Mouse (Mus musculus) embryonic facial prominence, embryonic 14.5 days (tissue): ENCODE data around the gene Ttc16. TPM values are rescaled to one million over a fixed set of nuclear protein-coding genes. Genes with fewer than 3 reads are reported as not detected.
A peak's percentile ranks its signal among the peaks of the same experiment; 100 is the strongest.

Experiments
- ATAC-seq: fragments of 200-750 bp; cut with Nextera tagmentation; 2 replicates; pipeline ENCODE4 v1.8.0; 2017; ENCODE audit warnings: low read depth, moderate number of reproducible peaks, moderate TSS enrichment
- DNase-seq: peaks from one replicate; pipeline ENCODE4 v3.0.0-alpha.2; 2015; ENCODE audit warnings: low spot score
- H3K27ac ChIP-seq: fragments of 300-500 bp; sonication (generic); replicated peaks from 2 replicates; pipeline ENCODE4 v1.5.1; 2014; ENCODE audit warnings: low read depth, mild to moderate bottlenecking, low read length, moderate library complexity
- H3K27me3 ChIP-seq: fragments of 300-500 bp; sonication (generic); replicated peaks from 2 replicates; pipeline ENCODE4 v1.6.1; 2014; ENCODE audit warnings: low read length; ENCODE audit not compliant: control insufficient read depth, insufficient read depth
- H3K36me3 ChIP-seq: fragments of 300-500 bp; sonication (generic); 2 replicates; pipeline ENCODE4 v1.6.1; 2014; ENCODE audit warnings: low read length, mixed read lengths; ENCODE audit not compliant: control insufficient read depth, insufficient read depth
- H3K4me1 ChIP-seq: fragments of 300-500 bp; sonication (generic); 2 replicates; pipeline ENCODE4 v1.6.1; 2014; ENCODE audit warnings: antibody characterized with exemption, low read length; ENCODE audit not compliant: control insufficient read depth, insufficient read depth
- H3K4me2 ChIP-seq: fragments of 300-500 bp; sonication (generic); 2 replicates; pipeline ENCODE4 v1.6.1; 2014; ENCODE audit warnings: low read depth, mild to moderate bottlenecking, low read length, moderate library complexity, mixed read lengths
- H3K4me3 ChIP-seq: fragments of 300-500 bp; sonication (generic); 2 replicates; pipeline ENCODE4 v1.5.1; 2014; ENCODE audit warnings: low read depth, mild to moderate bottlenecking, low read length
- H3K9ac ChIP-seq: fragments of 300-500 bp; sonication (generic); 2 replicates; pipeline ENCODE4 v1.6.1; 2014; ENCODE audit warnings: low read depth, mild to moderate bottlenecking, low read length, moderate library complexity, mixed read lengths
- H3K9me3 ChIP-seq: fragments of 300-500 bp; sonication (generic); 2 replicates; pipeline ENCODE4 v1.6.1; 2016; ENCODE audit warnings: low read length; ENCODE audit not compliant: control insufficient read depth
- WGBS: fragments of 180-500 bp; shearing (Covaris S2); extraction: QIAGEN DNeasy Blood & Tissue Kit; methylation state at CpG from one replicate; pipeline ENCODE4 v1.1.7; 2014; 5-methylcytosine and 5-hydroxymethylcytosine counted together
- polyA plus RNA-seq: library from polyadenylated mRNA; unstranded; fragments of >200 nt; fragmentation: Nextera tagmentation; extraction: Ambion mirVana; gene quantifications from 2 replicates; pipeline ENCODE4 v1.2.1, GENCODE M21; 2014

Gene Ttc16
- polyA plus RNA-seq: 0.22 and 0.85 TPM in 2 replicates

DNA sequence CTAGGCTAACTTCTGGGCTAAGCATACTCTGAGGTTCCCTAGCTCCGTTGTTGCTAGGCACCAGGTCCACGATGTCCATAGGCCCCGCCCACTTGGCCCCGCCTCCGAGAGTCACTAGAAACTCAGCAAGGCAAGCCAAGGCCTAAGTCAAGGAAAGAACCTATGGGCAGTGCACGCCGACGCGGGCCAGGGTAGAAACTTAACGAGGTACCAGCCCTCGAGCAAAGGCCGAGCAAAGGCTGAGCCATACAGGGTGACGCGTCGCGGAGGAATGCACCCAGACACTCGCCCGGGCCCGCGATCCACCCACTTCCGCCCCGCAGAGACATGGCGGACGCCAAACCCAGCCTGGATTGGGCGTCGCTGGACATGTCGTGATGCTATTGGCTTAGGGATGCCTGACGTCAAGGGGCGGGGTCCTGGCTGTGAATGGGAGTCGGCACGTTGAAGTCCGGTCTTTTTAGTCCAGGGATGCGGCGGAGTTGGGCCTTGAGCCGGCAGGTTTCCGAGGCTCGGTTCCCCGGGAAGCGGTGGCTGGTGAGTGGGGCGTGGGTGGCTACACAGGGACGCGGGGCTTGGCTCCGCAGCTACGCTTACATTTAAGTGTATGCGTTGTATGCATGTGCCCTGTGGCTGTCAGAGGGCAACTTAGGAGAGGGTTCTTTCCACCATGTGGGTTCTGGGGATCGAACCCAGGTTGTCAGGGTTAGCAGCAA lies at the start of gene Ttc16, which contains the start of gene Ptrh1:
Ttc16 (minus strand) TSS at position 275 of the 716 bp plus-strand sequence.
Ptrh1 (plus strand) TSS at position 428 of the 716 bp plus-strand sequence.
- DNase-seq (peak; percentile 98), ATAC-seq (peak; percentile 98)
- H3K4me2 ChIP-seq: peak within 1 kb of the TSS; percentile 77
- peak within 1 kb of the TSS; percentile 58 for H3K9ac ChIP-seq
- no peaks in the 10 kb centered on the region; the same call in 1 of the 2 replicates for H3K36me3 ChIP-seq
- no peaks in the 10 kb centered on the region for H3K27me3 ChIP-seq
- H3K9me3 ChIP-seq: no peaks in the 10 kb centered on the region
- H3K4me1 ChIP-seq: peaks cover 8% of the 10 kb centered on the region
- H3K4me3 ChIP-seq: peak within 1 kb of the TSS; percentile 50
- 0% methylated on average over 40 of the region's 46 CpGs for whole genome bisulfite sequencing
- no peak within 1 kb of the TSS; the same call in 1 of the 2 replicates for H3K27ac ChIP-seq

DNA sequence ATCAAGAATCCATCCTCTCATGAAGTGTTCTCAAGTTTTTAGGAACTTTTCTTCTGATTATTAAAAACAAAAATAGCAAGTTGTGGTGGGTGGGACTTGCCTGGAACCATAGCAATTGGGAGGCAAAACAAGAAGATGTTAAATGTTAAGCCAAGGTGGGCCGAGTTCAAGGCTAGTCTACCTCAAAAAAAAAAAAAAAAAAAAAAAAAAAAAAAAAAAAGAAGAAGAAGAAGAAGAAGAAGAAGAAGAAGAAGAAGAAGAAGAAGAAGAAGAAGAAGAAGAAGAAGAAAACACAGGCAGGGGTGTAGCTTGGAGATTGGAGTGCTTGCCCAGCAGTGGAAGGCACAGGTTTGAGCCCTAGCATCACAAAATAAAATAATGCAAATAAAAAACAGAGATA lies 49.3 kb upstream of the Ttc16 start:
- no peak overlapping the region for H3K4me2 ChIP-seq
- no peak overlapping the region; the same call in 1 of the 2 replicates for H3K27ac ChIP-seq
- no peaks in the 10 kb centered on the region for H3K27me3 ChIP-seq
- no peaks in the 10 kb centered on the region for H3K36me3 ChIP-seq
- H3K9me3 ChIP-seq: no peaks in the 10 kb centered on the region
- no peaks in the 10 kb centered on the region; the same call in 1 of the 2 replicates for H3K4me1 ChIP-seq
- H3K9ac ChIP-seq: peak overlapping the region; percentile 30; the same call in 1 of the 2 replicates
- ATAC-seq: no peak
- H3K4me3 ChIP-seq: no peak overlapping the region
- no peak for DNase-seq
- WGBS: 81% methylated on average over 1 of the region's 1 CpGs

DNA sequence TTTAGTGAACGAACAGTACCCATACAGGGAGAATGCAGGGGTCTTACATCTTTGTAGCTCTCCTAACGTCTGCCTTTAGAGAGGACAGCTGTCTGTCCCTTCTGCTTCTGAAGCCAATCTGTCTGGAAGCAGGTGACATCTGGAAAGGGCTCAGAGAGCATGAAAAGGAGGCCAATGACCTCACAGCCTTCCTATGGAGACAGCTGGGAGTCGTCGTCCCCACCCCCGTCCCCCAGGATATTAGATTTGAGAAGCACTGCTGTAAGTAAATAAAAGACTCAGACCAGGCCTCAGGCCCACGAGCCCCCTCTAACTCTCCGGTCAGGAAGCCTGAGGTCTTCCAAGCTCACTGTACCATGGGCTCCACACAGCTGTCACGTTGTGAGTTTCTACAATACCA lies 48.7 kb upstream of the Ttc16 start:
- no peak overlapping the region; the same call in 1 of the 2 replicates for H3K27ac ChIP-seq
- no peaks in the 10 kb centered on the region for H3K27me3 ChIP-seq
- DNase-seq (peak; percentile 71), ATAC-seq (peak; percentile 62; the same call in 1 of the 2 replicates)
- H3K4me1 ChIP-seq: no peaks in the 10 kb centered on the region; the same call in 1 of the 2 replicates
- H3K4me2 ChIP-seq: no peak overlapping the region
- H3K36me3 ChIP-seq: no peaks in the 10 kb centered on the region
- no peak overlapping the region for H3K4me3 ChIP-seq
- H3K9me3 ChIP-seq: no peaks in the 10 kb centered on the region
- 47% methylated on average over 8 of the region's 8 CpGs for WGBS
- H3K9ac ChIP-seq: peak overlapping the region; percentile 30; the same call in 1 of the 2 replicates

DNA sequence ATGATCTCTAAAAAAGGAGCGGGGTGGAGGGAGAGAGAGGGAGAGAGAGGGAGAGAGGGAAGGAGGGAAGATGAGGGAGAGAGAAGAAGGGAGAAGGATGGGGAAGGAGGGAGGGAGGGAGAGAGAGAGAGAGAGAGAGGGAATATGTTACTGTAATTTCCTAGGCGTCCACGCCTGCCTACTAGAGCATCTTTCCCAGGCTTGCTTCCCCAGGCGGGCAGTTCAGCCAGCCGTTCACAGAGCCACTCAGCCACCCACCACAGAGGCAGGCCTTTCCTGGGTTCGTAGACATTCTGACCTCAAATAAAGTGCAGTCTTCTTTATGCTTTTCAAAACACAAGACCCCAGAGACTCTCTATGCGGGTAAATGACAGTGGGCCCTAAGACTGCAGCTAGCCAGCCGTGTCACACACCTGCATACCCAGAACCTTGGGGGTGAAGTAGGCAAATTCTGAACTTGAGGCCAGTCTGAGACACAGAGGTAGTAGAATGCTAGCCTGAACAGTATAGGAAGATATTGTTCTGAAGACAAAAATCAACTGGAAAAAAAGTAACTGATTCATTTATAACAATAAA lies 48.2 kb upstream of the Ttc16 start:
- WGBS: 62% methylated on average over 8 of the region's 8 CpGs
- no peak overlapping the region for H3K9ac ChIP-seq
- no peak for ATAC-seq

DNA sequence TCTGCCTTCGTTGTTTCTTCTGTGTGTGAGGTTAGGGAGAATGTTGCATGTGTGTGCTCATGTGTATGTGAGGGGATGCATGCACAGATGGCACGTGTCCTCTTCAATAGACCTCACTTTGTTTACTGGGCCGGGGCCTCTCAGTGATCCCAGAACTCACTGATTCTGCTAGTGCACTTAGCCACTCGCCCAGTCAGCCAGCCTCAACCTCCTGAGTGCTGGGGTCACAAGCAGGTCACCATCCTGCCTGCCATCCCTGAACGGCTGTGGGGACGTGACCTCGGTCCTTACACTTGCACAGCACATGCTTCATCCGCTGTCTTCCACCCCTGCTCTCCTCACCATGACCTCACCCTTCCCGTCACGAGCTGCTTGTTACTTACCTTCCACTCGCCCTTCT lies 47.7 kb upstream of the Ttc16 start:
- Histone ChIP-seq H3K9me3 (no peaks in the 10 kb centered on the region), H3K4me2 (no peak overlapping the region), H3K9ac (no peak overlapping the region), H3K4me3 (no peak overlapping the region), H3K27me3 (no peaks in the 10 kb centered on the region), H3K36me3 (peaks cover 3% of the 10 kb centered on the region; the same call in 1 of the 2 replicates), H3K27ac (no peak overlapping the region), H3K4me1 (no peaks in the 10 kb centered on the region; the same call in 1 of the 2 replicates)
- peak; percentile 12 for DNase-seq
- WGBS: 53% methylated on average over 10 of the region's 11 CpGs
- peak; percentile 23; the same call in 1 of the 2 replicates for ATAC-seq

More for the DNA sequence above, 48.2 kb upstream of the Ttc16 start:
- Histone ChIP-seq H3K27me3 (no peaks in the 10 kb centered on the region), H3K36me3 (no peaks in the 10 kb centered on the region), H3K4me1 (no peaks in the 10 kb centered on the region; the same call in 1 of the 2 replicates), H3K4me3 (no peak overlapping the region), H3K4me2 (no peak overlapping the region), H3K27ac (no peak overlapping the region; the same call in 1 of the 2 replicates), H3K9me3 (no peaks in the 10 kb centered on the region)
- DNase-seq: no peak

DNA sequence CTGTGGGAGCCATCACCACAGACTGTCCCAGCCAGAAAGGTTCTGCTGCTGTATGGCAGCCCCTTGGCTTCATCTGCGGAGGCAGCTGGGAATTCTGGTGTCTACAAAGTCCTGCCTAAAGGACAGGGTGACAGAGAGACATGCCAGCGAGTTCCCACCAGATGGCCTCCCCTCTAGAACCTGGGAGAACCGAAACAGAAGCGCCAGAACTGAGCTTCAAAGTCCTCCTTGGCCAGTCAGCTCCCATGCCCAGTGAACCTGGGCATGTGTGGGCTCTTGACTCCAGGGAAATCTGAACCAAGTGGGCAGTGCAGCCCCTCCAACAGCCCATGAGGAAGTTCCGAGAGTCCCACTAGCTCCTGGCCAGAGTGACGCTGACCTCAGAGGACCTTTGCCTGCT lies 47.2 kb upstream of the Ttc16 start:
- Histone ChIP-seq H3K27ac (no peak overlapping the region), H3K36me3 (peaks cover 9% of the 10 kb centered on the region; the same call in 1 of the 2 replicates), H3K9ac (no peak overlapping the region), H3K4me1 (no peaks in the 10 kb centered on the region; the same call in 1 of the 2 replicates), H3K27me3 (no peaks in the 10 kb centered on the region), H3K9me3 (no peaks in the 10 kb centered on the region), H3K4me3 (no peak overlapping the region), H3K4me2 (no peak overlapping the region)
- WGBS: 82% methylated on average over 6 of the region's 6 CpGs
- no peak for ATAC-seq
- no peak for DNase-seq

DNA sequence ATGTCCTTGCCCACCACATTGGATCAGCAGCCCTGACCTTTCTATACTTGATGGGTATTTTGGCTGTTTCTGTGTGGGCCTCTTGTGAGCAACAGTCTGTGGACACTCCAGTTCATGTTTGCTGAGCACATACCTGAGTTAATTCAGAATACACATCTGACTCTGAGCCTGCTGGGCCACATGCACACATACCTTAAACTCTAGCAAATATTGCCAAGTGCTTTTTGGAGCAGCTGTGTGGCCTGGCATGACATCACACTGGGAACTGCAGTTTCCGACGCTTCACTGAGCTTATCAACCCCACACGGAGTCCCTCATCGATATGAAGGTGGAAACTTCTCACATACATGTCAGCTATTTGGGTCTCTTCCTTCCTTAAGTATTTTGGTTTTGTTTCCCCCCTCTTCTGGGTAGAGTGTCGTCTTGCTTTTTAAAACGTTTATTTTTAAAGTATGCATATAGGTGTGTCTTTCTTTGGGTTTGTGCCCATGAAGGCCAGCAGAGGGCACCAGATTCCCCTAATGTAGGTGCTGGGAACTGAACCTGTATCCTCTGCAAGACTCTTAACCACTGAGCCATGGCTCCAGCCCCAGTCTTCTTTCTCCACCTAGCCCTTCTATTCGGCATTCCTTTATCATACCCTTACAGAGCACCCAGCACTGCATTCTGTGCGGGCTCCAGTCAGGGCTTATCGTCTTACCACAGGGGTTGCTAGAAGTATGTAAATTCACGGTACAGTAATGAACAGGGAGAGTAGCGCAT lies 45.8 kb upstream of the Ttc16 start:
- peaks cover 16% of the 10 kb centered on the region; the same call in 1 of the 2 replicates for H3K36me3 ChIP-seq
- ATAC-seq: no peak
- 68% methylated on average over 11 of the region's 11 CpGs for WGBS

DNA sequence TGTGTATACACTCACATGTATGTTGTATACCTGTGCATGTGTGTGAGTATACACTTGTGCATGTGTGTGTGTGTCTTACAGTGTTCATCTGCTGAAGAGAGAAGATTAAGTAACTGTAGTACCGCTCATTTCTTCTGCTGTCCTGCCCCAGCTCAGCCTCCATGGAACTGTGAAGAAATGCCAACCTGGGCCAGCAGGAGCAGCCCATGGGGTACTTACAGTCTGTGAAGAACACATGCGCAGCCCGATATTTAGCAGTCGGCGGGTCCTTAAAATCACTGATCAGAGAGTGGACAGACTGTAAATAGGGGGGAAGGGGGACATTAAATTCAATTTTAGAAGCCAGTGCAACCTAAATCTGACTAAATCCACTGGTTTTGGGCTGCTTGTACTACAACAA lies 42.8 kb upstream of the Ttc16 start:
- H3K9me3 ChIP-seq: no peaks in the 10 kb centered on the region
- 91% methylated on average over 5 of the region's 5 CpGs for WGBS

More for the DNA sequence above, 45.8 kb upstream of the Ttc16 start:
- DNase-seq: peak; percentile 30
- Histone ChIP-seq H3K27me3 (no peaks in the 10 kb centered on the region), H3K27ac (no peak overlapping the region), H3K4me3 (no peak overlapping the region), H3K9ac (no peak overlapping the region), H3K9me3 (no peaks in the 10 kb centered on the region), H3K4me2 (no peak overlapping the region), H3K4me1 (no peaks in the 10 kb centered on the region; the same call in 1 of the 2 replicates)

More for the DNA sequence above, 42.8 kb upstream of the Ttc16 start:
- Histone ChIP-seq H3K4me3 (no peak overlapping the region), H3K36me3 (peaks cover 36% of the 10 kb centered on the region), H3K4me1 (no peaks in the 10 kb centered on the region; the same call in 1 of the 2 replicates), H3K27ac (no peak overlapping the region), H3K4me2 (no peak overlapping the region), H3K9ac (no peak overlapping the region), H3K27me3 (no peaks in the 10 kb centered on the region)
- DNase-seq: no peak
- no peak for ATAC-seq
